Mouse (Mus musculus) left cerebral cortex, postnatal 14 days (tissue): ENCODE results near the gene Rnf166. TPM values are rescaled to one million over a fixed set of nuclear protein-coding genes. Genes with fewer than 3 reads are reported as not detected.
A peak's percentile ranks its signal among the peaks of the same experiment; 100 is the strongest.

Experiments
- DNase-seq, 2 experiments: peaks; one replicate each; pipeline ENCODE4 v3.0.0; 2021 to 2022; ENCODE audit warnings: low spot score in 2 of 2, mixed read lengths in 1 of 2
- intact Hi-C: fragments of 180-260 bp; cut with DNase I; formaldehyde crosslinking; loops from one replicate; pipeline ENCODE4 v1.15.1; 2025
- long read RNA-seq, 2 experiments: library from polyadenylated mRNA; stranded (forward); transcript quantifications; one replicate each; pipeline ENCODE4 v2.0.0; 2021
- total RNA-seq, 2 experiments: library from RNA; stranded (reverse); gene quantifications; 2 replicates each; pipeline ENCODE4 v1.2.3; 2021

The Rnf166 gene
- total RNA-seq = 10 to 100 TPM; 22.4 to 23.2 TPM
- long read RNA-seq, experiment 1, transcript Rnf166-201 (6 exons, 1,783 nt) = major isoform, 17 of 28 reads
- long read RNA-seq, experiment 1, partial matches to known transcripts = 8 of 28 reads
- long read RNA-seq, experiment 1, other reads (novel, unspliced or antisense) = 3 of 28 reads
- long read RNA-seq, experiment 2, transcript Rnf166-201 (6 exons, 1,783 nt) = major isoform, 23 of 31 reads
- long read RNA-seq, experiment 2, partial matches to known transcripts = 3 of 31 reads
- long read RNA-seq, experiment 2, other reads (novel, unspliced or antisense) = 3 of 31 reads

GRCm38 (mm10) chr8:122475580-122476320 lies at the start of gene Rnf166, which contains the start of gene Ctu2:
Gene Rnf166 (minus strand): TSS chr8:122476064.
Gene Ctu2 (plus strand): TSS chr8:122476143.
- peak; percentile 91 to 94 for DNase-seq
- intact Hi-C loops = loop anchor here (5.0 kb wide), 1 partner anchor 98 kb away; the partner anchor contains the start of gene Zc3h18

GRCm38 (mm10) chr8:122525004-122525403 lies 49.1 kb upstream of the Rnf166 start:
- intact Hi-C loops = no loop called here
- DNase-seq = no peak

GRCm38 (mm10) chr8:122524506-122524905 lies 48.6 kb upstream of the Rnf166 start:
- no peak for DNase-seq
- intact Hi-C loops = no loop called here

GRCm38 (mm10) chr8:122523652-122524360 lies 47.9 kb upstream of the Rnf166 start:
- DNase-seq = peak; percentile 56 to 70
- intact Hi-C loops = no loop called here

- intact Hi-C loops = no loop called here
- DNase-seq = no peak
Observed at GRCm38 (mm10) chr8:122522796-122523651, 47.2 kb upstream of the Rnf166 start.

- intact Hi-C loops = no loop called here
- DNase-seq = no peak
Observed at GRCm38 (mm10) chr8:122520611-122521010, 44.7 kb upstream of the Rnf166 start.

GRCm38 (mm10) chr8:122517541-122518190 lies 41.8 kb upstream of the Rnf166 start:
- intact Hi-C loops = no loop called here
- no peak for DNase-seq

GRCm38 (mm10) chr8:122515699-122516098 lies 39.8 kb upstream of the Rnf166 start:
- intact Hi-C loops = no loop called here
- no peak for DNase-seq

- no peak for DNase-seq
- intact Hi-C loops = no loop called here
Observed at GRCm38 (mm10) chr8:122512392-122512791, 36.5 kb upstream of the Rnf166 start.

GRCm38 (mm10) chr8:122511552-122511951 lies 35.7 kb upstream of the Rnf166 start:
- intact Hi-C loops = no loop called here
- no peak for DNase-seq

- intact Hi-C loops = loop anchor here (1.0 to 5.0 kb wide), 3 partner anchors 50 to 331 kb away; partner anchors contain the start of genes Galns, Piezo1 and Trappc2l
- DNase-seq = peak; percentile 66 to 82
Observed at GRCm38 (mm10) chr8:122500856-122501255, 25.0 kb upstream of the Rnf166 start.

- DNase-seq = no peak
- intact Hi-C loops = no loop called here
Observed at GRCm38 (mm10) chr8:122497912-122498311, 22.0 kb upstream of the Rnf166 start.

- intact Hi-C loops = no loop called here
- no peak for DNase-seq
Observed at GRCm38 (mm10) chr8:122497016-122497734, 21.3 kb upstream of the Rnf166 start.

GRCm38 (mm10) chr8:122488387-122488786 lies 12.5 kb upstream of the Rnf166 start:
- no peak for DNase-seq

GRCm38 (mm10) chr8:122484831-122485230 lies 9.0 kb upstream of the Rnf166 start:
- intact Hi-C loops = no loop called here
- no peak for DNase-seq

More at GRCm38 (mm10) chr8:122488387-122488786, 12.5 kb upstream of the Rnf166 start:
- intact Hi-C loops = no loop called here

- DNase-seq = no peak
- intact Hi-C loops = no loop called here
Observed at GRCm38 (mm10) chr8:122483877-122484276, 8.0 kb upstream of the Rnf166 start.

GRCm38 (mm10) chr8:122482448-122482847 lies 6.6 kb upstream of the Rnf166 start:
- intact Hi-C loops = no loop called here
- no peak for DNase-seq
